Mouse (Mus musculus) left cerebral cortex, postnatal 4 days (tissue): ENCODE measurements at regions not wholly inside any gene's neighbourhood (a gene's known extent, or its start where the extent isn't known, plus 50 kb on each side); places are given as distances from the start of the nearest gene placed in this dataset.

Source experiments
- DNase-seq: peaks from one replicate; pipeline ENCODE4 v3.0.0-alpha.2; 2022
- intact Hi-C: fragments of 180-260 bp; cut with DNase I; formaldehyde crosslinking; loops from one replicate; pipeline ENCODE4 v1.15.1; 2025

DNA sequence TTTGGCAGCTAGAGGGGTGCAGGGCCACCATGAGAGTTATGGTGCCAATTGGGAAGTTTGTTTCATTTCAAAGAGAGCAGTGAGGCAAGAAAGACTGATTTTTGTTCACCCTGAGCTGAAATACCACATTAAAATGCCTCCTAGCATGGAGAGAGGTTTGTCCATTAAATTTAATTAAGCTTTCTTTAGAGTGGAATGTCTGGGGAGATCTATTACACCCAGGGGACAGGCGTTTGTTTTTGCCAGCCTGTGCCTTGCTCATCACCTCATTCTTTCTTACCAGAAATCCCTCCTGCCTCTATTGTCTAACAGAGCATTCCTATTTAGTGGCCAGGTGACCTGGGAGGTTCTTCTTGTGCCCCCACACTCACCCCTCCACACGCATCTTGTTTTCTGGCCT is 55.2 kb upstream of the Rcn1 start:
- intact Hi-C loops = no loop called here
- no peak for DNase-seq

DNA sequence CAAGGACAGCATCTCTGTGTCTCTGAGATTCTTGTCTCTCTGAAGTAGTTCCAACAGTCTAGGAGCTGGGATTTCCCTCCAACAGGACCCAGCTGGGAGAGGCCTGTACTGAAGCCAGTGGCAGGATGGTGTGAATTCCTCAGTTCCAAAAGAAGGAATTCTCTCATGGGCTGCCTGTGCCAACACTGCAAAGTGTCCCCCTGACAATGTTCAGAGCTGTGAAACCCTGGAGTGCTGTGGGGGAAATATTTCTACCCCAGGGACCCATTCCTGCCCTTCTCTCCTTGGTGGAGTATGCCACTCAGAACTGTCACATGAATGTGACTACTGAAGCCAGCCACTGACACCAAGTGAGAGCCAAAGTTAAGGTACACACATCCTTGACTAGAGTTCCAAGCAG is 55.7 kb upstream of the Rcn1 start:
- intact Hi-C loops = no loop called here
- no peak for DNase-seq

DNA sequence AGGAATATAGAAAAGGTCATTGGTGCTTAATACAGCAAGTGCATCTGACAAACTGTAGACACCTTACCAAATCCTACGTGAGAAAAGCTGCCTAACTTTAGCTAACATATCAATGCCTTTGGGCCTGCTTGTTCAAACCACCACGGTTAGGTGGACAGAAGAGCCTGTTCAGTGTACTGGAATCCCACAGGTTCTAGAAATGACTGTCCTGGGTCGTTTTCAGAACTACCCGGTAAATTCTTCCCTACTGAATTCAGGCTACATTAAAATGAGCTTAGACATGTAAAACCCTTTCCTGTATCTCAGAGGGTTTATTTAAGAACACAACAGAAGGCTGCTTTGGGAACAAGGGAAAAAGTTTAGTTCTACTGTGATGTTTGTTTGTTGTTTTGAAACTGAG is 59.5 kb upstream of the Rcn1 start:
- DNase-seq = no peak
- intact Hi-C loops = no loop called here

DNA sequence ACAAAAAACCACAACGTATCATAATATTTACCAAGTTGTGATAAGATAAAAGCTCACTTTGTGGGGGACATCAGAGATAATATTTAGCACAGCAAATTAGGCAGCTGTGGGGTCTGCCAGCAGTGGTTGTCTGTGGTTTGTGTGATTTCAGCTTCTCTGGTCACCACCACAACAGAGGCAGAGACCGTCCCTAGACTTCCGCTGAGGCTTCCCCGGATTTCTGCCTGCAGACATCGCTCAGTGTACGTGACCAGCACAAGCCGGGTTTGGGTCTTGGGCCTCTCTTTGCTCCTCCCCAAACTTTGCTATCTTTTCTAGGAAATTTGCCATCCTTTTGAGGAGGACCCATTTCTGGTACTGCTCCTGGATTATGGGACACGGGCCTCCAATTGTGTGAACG is 60.4 kb upstream of the Rcn1 start:
- intact Hi-C loops = no loop called here

DNA sequence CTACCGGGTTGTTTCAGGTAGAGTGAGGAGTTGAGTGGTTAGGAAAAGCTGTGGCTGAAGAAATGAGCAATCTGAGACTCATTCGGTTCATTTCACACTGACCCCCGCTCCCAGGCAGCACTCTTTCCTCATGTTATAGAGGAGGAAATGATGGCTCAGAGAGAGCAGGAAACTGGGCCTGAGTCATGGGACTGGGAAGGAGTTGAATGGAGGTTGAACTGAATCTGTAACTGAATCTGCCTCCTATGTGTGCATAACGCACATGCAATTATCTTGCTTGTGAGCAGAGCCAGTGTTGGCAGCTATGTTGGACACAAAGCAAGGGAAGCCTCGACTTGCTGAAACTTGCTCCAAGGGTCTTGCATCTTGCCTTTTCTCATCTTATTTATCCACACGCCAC is 66.5 kb upstream of the Rcn1 start:
- intact Hi-C loops = no loop called here

More for the DNA sequence above, 60.4 kb upstream of the Rcn1 start:
- DNase-seq = no peak

DNA sequence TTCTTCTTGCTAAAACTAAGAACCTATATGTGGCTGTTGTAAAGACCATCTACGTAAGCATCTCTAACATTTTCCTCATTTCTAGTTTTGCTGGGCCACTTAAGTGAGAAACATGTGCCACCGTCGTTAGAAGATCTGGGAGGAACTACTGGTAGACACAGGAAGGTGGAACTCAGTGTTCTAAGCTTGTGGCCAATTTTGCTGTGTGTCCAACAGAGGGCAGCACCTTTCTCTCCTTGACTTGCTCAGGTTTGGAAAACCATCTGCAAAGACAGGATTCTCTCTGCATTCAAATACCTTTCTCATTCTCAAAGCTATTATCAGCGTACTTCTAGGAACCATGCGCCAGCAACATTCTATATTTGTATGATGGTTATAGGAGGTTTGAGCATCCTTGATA is 69.8 kb upstream of the Rcn1 start:
- intact Hi-C loops = no loop called here

More for the DNA sequence above, 66.5 kb upstream of the Rcn1 start:
- DNase-seq = no peak

DNA sequence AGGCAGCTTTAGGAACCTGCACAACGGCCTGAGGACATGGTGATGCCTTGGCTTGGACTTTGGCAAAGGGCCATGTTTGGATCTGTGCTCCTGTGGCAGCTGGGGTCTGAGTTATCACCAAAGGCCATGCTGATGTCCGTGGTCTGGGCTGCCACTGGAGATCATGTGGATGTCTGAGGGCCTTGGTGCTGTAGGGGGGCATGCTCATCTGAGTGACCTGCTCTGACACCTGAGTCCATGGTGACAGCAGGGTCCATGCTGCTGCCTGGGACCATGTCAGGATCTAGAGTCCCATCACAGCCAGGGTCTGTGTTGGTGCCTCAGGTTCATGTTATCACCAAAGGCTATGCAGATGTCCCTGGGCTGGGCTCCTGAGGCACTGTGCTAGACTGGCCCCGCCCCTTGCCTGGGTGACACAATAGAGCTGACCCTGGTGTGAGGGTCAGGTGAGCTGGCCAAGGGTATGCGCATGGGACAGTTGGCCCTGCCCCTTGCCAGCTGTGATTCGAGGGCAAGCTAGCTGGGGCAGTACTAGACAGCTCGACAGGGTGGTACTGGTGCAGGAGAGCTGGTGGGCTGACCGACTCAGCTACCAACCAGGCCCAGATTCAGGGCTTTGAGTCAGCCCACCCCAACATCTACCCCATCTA is 77.0 kb upstream of the Rcn1 start:
- intact Hi-C loops = no loop called here
- DNase-seq = no peak

More for the DNA sequence above, 69.8 kb upstream of the Rcn1 start:
- DNase-seq = peak; percentile 70

DNA sequence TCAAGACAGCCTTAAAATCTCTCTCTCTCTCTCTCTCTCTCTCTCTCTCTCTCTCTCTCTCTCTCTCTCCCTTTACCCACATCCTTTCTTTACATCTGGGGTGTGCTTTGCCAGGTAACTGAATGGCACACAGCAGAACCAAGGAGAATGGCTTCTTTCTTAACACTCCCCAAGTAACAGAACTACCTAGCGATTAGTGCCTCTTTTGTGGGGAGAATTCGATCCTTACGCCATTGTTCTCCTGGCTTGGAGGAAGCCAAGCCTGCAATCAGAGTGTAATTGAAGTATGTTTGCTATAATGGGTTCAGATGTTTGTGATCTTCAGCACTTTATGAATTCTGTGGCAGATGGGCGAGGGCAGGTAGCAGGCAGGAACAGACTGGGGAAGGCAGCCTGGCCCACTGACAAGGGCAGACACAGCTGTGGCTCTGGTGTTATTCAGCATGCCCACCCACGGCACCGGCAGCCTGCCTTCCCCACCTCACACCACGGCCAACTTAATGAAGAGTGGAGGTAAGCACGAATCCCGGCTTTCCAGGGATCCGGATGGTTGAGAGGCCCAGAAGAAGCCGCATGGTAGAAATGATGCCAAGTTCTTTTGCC is 83.0 kb upstream of the Rcn1 start:
- peak; percentile 84 for DNase-seq
- intact Hi-C loops = no loop called here

DNA sequence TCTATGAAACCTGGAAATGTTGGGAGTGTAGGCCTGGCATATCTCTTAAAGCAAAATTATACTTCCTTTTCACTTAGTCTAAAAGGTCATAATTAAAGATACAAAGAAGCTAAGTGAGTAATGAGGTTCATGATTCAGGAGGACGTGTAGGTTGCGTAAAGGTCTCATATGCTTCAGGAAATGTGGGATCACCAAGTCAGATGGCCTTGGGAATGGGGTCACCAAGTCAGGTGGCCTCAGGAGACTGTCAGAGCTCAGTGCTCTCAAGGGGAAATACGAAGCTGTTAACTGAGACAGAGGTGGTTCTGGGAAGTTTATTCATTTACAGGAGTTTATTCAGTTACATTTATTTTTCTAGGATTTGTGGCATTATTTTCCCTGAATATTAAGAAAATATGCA is 85.4 kb upstream of the Rcn1 start:
- no peak for DNase-seq
- intact Hi-C loops = no loop called here

DNA sequence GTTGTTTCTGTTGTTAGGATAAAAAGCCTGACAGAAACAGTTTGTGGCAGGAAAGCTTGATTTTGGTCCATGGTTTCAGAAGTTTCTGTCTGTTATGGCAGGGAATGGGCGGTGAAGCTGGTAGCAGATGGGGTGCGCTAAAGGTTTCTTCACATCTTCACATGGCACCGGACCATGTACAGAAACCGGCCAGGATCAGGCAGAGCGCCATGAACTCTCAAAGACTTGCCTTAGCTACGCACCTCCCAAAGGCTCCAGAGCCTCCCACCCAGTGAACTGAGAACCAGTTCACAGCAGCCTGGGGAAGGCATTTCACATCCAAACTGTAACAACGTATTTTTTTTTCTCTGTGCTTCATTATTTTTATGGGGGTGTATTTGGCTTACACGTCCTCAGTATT is 86.2 kb upstream of the Rcn1 start:
- DNase-seq = peak; percentile 70
- intact Hi-C loops = no loop called here

DNA sequence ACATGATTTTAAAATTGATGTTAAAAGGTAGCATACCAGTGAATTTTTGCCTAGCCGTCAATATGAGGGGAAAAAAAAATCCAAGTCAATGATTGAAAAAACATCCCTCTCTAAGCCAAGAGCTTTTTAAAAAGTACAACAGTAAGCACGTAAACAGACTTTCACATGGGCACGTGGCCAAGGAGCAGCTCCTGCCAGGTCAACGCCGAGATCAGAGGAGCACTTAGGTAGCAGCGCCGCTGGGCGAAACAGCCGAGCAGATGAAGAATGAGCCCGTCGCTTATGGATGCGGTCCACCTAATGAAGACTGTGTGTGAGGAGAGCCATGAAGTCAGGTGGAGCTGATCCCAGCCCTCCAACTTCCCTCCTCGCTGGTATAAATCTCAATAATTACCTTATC is 96.7 kb upstream of the Rcn1 start:
- no peak for DNase-seq
- intact Hi-C loops = no loop called here

DNA sequence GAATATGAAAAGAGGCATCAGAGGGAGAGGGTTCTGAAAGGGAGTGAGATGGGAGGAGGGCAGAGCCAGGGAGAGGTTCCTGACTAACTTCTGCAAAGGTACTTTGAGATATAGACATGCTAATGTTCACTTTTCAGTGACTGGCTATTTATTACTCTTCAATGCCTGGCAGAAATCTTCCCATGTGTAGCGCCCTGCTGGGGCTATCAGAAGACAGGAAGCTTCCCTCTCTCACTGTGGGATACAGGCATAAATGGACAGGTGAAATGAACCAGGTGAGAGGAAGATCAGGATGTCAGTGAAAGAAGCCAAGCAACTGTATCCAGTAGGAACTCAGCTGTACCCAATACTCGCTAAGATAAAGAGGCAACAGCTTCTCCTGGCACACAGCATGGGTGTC is 105.1 kb upstream of the Rcn1 start:
- intact Hi-C loops = no loop called here
- no peak for DNase-seq

DNA sequence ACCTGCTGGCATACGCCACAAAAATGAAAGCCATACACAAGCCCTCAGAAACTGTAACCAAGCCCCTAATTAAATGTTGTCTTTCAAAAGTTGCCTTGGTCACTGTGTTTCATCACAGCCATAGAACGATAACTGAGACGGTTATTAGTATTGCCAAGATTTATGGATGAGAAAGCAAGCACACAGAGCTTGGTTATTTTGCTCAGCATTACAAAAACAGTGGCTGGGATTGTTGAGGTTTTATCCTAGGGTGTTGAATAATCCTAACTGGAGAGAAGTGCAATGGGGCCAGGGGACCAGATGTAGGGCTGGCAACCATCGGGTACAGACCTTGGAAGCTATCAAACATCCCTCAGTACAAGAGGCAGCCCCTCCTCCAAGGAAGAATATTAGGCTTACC is 106.4 kb upstream of the Rcn1 start:
- intact Hi-C loops = no loop called here

DNA sequence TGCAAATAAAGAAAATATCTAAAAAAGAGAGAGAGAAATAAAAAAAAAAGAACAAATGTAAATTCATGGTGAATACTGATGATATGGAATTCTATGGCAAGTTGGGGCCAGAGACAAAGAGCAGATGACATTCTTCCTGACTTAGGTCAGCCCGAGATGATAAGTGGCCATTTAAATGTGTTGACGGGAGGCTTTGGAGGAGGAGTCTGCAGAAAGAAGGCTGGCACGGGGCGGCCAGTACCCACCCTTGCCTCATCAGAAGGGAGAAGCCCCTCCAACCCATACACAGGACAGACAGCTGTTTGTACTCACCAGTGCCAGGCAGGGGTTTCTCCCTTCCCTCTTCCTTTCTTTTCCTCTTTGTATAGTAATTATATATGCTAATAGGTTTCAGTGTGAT is 108.0 kb upstream of the Rcn1 start:
- DNase-seq = no peak
- intact Hi-C loops = no loop called here

More for the DNA sequence above, 106.4 kb upstream of the Rcn1 start:
- no peak for DNase-seq

DNA sequence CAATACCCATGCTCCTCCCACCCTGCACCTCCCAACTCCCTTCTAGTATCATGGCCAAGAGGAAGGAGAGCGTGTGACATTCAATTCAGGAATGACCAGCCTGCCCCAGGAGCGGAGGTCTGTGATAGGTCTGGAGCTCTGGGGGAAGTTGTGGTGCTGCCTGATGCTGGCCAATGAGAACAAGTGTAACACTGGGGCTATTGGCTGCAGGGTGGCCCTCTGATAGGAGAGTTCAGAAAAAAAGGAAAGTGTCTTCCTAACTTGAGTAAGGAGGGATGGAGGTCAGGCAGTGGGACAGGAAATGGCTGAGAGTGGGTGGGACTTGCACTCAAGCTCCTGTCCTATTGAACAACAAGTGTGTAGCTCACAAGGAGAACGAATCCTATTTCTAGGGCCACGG is 111.7 kb upstream of the Rcn1 start:
- intact Hi-C loops = no loop called here
- no peak for DNase-seq

DNA sequence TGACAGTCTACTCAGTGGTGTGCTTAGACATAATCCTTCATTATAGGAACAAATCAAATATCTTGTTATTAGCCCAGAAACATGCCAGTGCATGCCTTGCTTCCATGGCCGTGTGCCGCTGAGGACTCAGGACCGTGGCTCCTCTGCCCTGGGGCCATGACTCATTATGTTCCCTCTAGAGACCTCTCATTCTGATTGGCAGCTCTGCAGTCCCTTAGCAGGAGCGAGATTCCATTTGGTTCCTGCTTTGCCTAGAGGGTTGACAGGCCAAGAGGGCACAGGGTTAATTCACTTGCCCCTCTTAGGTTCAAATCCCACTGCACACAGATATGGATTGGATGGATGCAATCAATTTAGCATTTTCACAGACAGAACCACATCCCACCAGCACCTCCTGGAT is 112.6 kb upstream of the Rcn1 start:
- DNase-seq = no peak
- intact Hi-C loops = no loop called here

DNA sequence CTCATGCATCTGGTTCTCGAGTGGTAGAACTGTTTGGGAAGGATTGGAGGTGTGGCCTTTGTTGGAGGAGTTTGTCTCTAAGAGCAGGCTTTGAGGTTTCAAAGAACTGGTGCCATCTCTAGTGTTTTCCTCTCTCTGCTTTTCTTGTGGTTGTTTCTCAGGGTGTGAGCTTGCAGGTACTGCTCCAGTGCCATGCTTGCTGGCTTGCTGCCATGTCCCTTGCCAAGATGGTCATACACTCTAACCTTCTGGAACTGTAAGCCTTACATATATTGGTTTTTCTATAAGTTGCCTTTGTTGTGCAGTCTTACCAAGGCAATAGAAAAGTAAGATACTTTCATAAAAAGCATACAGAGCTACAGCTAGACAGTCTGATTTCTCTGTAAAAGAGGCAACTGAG is 115.1 kb upstream of the Rcn1 start:
- intact Hi-C loops = no loop called here
- DNase-seq = peak; percentile 61

DNA sequence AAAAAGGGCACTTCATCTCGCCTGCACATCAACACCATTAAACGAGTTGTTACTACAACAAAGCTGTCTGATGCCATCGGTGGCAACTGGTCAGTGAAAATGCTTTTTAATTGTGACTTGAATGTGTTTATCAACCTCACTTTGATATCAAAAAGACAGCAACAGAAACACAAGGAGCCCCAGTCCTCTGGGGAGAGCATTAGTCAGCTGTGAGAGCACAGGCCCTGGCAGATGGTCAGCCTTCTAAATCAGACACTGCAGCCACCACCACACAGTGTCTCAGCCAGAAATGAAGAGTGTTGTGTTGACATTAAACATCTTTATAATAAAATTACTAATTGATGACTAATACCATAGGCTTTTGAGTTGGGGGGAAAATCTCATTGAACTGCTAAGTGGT is 115.8 kb upstream of the Rcn1 start:
- DNase-seq = peak; percentile 80
- intact Hi-C loops = no loop called here

DNA sequence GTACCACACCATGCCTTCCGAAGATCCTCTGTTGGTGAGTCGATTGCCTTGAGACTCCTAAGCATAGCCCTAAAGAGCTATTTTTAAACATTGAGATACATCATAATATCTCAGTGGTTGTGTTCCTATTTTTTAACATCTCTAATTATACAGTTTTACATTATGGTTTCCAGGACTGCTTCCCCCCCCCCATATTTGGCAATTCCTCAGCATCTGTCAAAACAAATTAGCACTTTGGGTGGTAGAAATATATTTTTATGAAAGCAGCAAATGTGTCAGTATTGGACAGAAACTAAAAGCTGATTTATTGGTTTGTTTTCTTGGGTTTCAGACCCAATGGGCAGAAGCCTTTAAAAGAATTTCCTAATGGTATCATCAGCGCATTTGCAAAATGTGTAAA is 116.2 kb upstream of the Rcn1 start:
- no peak for DNase-seq
- intact Hi-C loops = no loop called here

DNA sequence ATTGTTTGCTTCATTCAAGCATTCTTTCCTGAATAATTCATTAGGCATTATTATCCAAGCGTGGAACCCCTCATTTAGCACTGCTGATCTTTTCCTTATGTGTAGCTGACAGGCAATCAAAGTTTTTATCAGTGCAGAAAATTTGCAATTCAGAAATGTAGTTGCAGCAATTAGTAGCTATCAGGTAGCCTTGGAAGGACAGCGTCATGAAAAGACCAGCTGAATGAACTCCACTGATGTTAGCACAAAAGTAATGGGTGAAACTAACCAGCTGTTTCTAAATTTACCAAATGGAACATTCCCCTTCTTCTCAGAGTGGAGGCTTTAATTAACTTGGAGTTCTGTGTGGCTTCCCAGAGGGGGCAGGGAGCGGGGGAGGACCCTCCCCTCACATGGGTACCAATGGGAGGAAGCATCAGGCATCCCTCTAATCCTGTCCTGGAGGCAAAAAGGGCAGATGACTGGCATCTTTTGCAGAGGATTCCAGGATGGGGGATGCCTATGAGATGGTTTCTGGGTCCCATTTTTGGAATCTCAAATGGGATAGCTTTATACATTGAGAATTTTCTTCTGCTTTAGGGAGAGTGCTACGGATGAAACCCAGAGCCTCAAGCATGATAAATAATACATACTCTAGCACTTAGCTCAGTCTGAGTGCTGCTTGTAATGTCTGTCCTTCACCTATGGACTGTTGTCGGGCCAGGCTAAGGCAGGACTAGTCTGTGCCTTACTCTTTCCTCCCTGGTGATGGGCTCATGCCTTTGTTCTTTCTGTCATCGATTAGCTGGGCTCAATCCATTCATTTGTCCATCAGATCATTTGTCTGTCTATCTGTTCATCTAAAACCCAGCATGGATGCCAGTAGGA is 117.4 kb upstream of the Rcn1 start:
- intact Hi-C loops = no loop called here

DNA sequence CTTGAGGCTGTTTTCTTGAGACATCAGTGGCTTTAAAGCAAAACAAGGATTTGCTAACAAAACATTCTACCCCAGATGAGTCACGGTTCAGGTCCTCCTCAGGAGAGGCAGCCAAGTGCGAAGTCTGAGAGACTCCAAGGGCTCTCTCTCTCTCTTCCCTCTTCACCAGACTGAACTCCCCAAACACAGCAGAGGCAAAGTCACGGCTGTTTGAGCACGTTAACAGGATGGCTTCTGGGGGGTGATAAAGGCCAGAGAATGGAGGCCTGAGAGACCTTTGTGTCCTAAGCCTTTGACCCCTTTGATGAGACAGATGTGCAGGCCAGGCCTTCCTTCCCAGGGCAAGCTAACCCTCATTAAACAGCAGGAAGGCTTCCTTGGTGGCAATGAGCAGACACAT is 122.7 kb upstream of the Rcn1 start:
- no peak for DNase-seq
- intact Hi-C loops = no loop called here

More for the DNA sequence above, 117.4 kb upstream of the Rcn1 start:
- DNase-seq = peak; percentile 68

DNA sequence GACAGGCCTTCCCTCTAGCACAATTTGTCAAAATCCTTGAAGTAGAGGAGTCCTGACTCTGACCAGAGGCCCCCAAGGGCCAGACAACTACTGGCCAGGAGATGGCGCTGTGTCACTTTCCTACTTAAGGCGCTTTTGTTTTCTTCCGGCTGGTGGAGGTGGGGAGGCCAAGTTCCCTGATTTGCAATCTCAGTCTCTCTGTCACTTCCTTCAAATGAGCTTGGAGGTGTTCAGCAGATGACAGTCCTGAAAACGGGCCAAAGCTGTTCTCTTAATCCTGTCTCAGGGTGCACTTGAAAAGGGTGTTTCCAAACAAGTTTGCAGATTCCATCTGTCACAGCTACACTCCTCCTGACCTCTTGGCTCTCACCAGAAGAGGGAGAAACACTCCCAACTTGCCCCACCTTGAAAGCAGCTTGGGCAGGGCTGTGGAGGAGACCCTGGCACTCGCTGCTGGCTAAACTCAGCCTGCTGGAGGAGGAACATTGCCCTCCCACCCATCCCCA is 124.2 kb upstream of the Rcn1 start:
- intact Hi-C loops = no loop called here
- peak; percentile 92 for DNase-seq
